Mouse (Mus musculus) neutrophil, adult 59 days (primary cell): Measurements from ENCODE around the gene Postn. TPM values are rescaled to one million over a fixed set of nuclear protein-coding genes. Genes with fewer than 3 reads are reported as not detected.

Source experiments
- total RNA-seq, 2 experiments: library from RNA; stranded (reverse); gene quantifications; 1 replicate in 1 of 2; 2 replicates in 1 of 2; pipeline ENCODE4 v1.2.4; 2023

The Postn gene
- total RNA-seq = under 1 TPM in 1 of 2 experiments, not detected in 1; 0.13 TPM

GRCm38 (mm10) chr3:54360897-54361296, at the start of gene Postn:
Postn (plus strand) TSS chr3:54361109.

Other genes with a start within 250 kb of the Postn start
- gene Trpc4, start 205.1 kb upstream of the Postn start, total RNA-seq = not detected